Mouse (Mus musculus) MEL (cell line): ENCODE measurements around the gene Cilp. TPM values are rescaled to one million over a fixed set of nuclear protein-coding genes. Genes with fewer than 3 reads are reported as not detected.
A peak's percentile ranks its signal among the peaks of the same experiment; 100 is the strongest.

Experiments
- DNase-seq: peaks from one replicate; pipeline ENCODE4 v3.0.0; 2011; ENCODE audit warnings: low read depth, low spot score
- H3K27ac ChIP-seq: 2 replicates; pipeline ENCODE4 v1.5.1; 2012; ENCODE audit warnings: low read depth, mild to moderate bottlenecking, control low read depth, low read length, moderate library complexity; ENCODE audit not compliant: control insufficient read depth
- H3K27me3 ChIP-seq, 2 experiments: fragments of 150-350 bp in 1 of 2; sonication (generic) in 1 of 2; 2 replicates each; pipeline ENCODE4 v1.6.1; 2012; ENCODE audit warnings: low read length in 2 of 2, mild to moderate bottlenecking in 2 of 2, improper control_type of control experiment in 1 of 2, moderate library complexity in 1 of 2; ENCODE audit not compliant: insufficient read depth in 2 of 2, control insufficient read depth in 1 of 2
- H3K36me3 ChIP-seq, 2 experiments: 2 replicates each; pipeline ENCODE4 v1.6.1; 2012 to 2014; ENCODE audit warnings: low read length in 2 of 2, improper control_type of control experiment in 1 of 2, inconsistent platforms in 1 of 2, mild to moderate bottlenecking in 1 of 2; ENCODE audit not compliant: insufficient read depth in 2 of 2, control insufficient read depth in 1 of 2
- H3K4me1 ChIP-seq, 2 experiments: fragments of 150-350 bp in 1 of 2; sonication (generic) in 1 of 2; 2 replicates each; pipeline ENCODE4 v1.6.1; 2012; ENCODE audit warnings: low read length in 2 of 2, improper control_type of control experiment in 1 of 2, mild to moderate bottlenecking in 1 of 2; ENCODE audit not compliant: insufficient read depth in 2 of 2, control insufficient read depth in 1 of 2
- H3K4me3 ChIP-seq, 2 experiments: fragments of 150-350 bp in 1 of 2; sonication (generic) in 1 of 2; 2 replicates each; pipeline ENCODE4 v1.5.1; 2012; ENCODE audit warnings: low read depth in 2 of 2, low read length in 2 of 2, mild to moderate bottlenecking in 2 of 2, moderate library complexity in 2 of 2, control low read depth in 1 of 2, improper control_type of control experiment in 1 of 2; ENCODE audit not compliant: control insufficient read depth in 1 of 2, insufficient read depth in 1 of 2
- H3K79me2 ChIP-seq: 2 replicates; pipeline ENCODE4 v1.6.1; 2012; ENCODE audit warnings: mild to moderate bottlenecking, low read length, moderate library complexity; ENCODE audit not compliant: control insufficient read depth, poor library complexity, insufficient read depth
- H3K9ac ChIP-seq: 2 replicates; pipeline ENCODE4 v1.6.1; 2012; ENCODE audit warnings: low read depth, mild to moderate bottlenecking, control low read depth, low read length, moderate library complexity; ENCODE audit not compliant: control insufficient read depth, poor library complexity, severe bottlenecking
- H3K9me3 ChIP-seq: fragments of 150-350 bp; sonication (generic); replicated peaks from 2 replicates; pipeline ENCODE4 v1.6.1; 2012; ENCODE audit warnings: mild to moderate bottlenecking, low read length, improper control_type of control experiment, moderate library complexity; ENCODE audit not compliant: insufficient read depth
- CTCF ChIP-seq, 3 experiments: IDR thresholded peaks in 2 of 3; conservative IDR thresholded peaks in 1 of 3; 2 replicates each; pipeline ENCODE4 v1.5.1; 2011 to 2012; ENCODE audit warnings: low read length in 3 of 3, low read depth in 2 of 3, mild to moderate bottlenecking in 2 of 3, improper control_type of control experiment in 1 of 3, inconsistent platforms in 1 of 3, mixed read lengths in 1 of 3, moderate library complexity in 1 of 3; ENCODE audit not compliant: control insufficient read depth in 1 of 3, insufficient read depth in 1 of 3, poor library complexity in 1 of 3, severe bottlenecking in 1 of 3
- E2F4 ChIP-seq: IDR thresholded peaks from 2 replicates; pipeline ENCODE4 v1.6.1; 2011; ENCODE audit warnings: low read depth, low read length, improper control_type of control experiment, borderline replicate concordance
- GABPA ChIP-seq: IDR thresholded peaks from 2 replicates; pipeline ENCODE4 v1.6.1; 2012; ENCODE audit warnings: low read depth, mild to moderate bottlenecking, inconsistent platforms, low read length, improper control_type of control experiment, moderate library complexity
- GATA1 ChIP-seq: IDR thresholded peaks from 2 replicates; pipeline ENCODE4 v1.6.1; 2011; ENCODE audit warnings: low read depth, low read length, improper control_type of control experiment
- MAFK ChIP-seq: IDR thresholded peaks from 2 replicates; pipeline ENCODE4 v1.6.1; 2011; ENCODE audit warnings: low read depth, mild to moderate bottlenecking, low read length, improper control_type of control experiment, borderline replicate concordance
- MEF2A ChIP-seq: IDR thresholded peaks from 2 replicates; pipeline ENCODE4 v1.6.1; 2014; ENCODE audit warnings: low read depth, mild to moderate bottlenecking, inconsistent platforms, low read length, improper control_type of control experiment; ENCODE audit not compliant: poor library complexity, insufficient replicate concordance, severe bottlenecking; ENCODE audit errors: extremely low read depth
- MYC ChIP-seq: IDR thresholded peaks from 2 replicates; pipeline ENCODE4 v1.6.1; 2011; ENCODE audit warnings: low read depth, mild to moderate bottlenecking, low read length, improper control_type of control experiment, moderate library complexity
- NRF1 ChIP-seq: IDR thresholded peaks from 2 replicates; pipeline ENCODE4 v1.6.1; 2014; ENCODE audit warnings: low read depth, mild to moderate bottlenecking, inconsistent platforms, low read length, improper control_type of control experiment, moderate library complexity; ENCODE audit not compliant: poor library complexity, insufficient read depth, severe bottlenecking
- RAD21 ChIP-seq: IDR thresholded peaks from 2 replicates; pipeline ENCODE4 v1.6.1; 2011; ENCODE audit warnings: mild to moderate bottlenecking, low read depth, low read length, improper control_type of control experiment
- SMC3 ChIP-seq: IDR thresholded peaks from 2 replicates; pipeline ENCODE4 v1.6.1; 2011; ENCODE audit warnings: low read depth, low read length, improper control_type of control experiment
- TAL1 ChIP-seq: IDR thresholded peaks from 2 replicates; pipeline ENCODE4 v1.6.1; 2012; ENCODE audit warnings: mild to moderate bottlenecking, inconsistent platforms, low read length, moderate library complexity, mixed read lengths
- TBP ChIP-seq: IDR thresholded peaks from 2 replicates; pipeline ENCODE4 v1.8.0; 2011; ENCODE audit warnings: low read depth, low read length, improper control_type of control experiment
- TCF12 ChIP-seq: IDR thresholded peaks from 2 replicates; pipeline ENCODE4 v1.6.1; 2014; ENCODE audit warnings: low read depth, mild to moderate bottlenecking, inconsistent platforms, low read length, improper control_type of control experiment, moderate library complexity
- ZC3H11A ChIP-seq: IDR thresholded peaks from 2 replicates; pipeline ENCODE4 v1.6.1; 2012; ENCODE audit warnings: low read depth, mild to moderate bottlenecking, inconsistent platforms, low read length, improper control_type of control experiment
- ZKSCAN1 ChIP-seq: IDR thresholded peaks from 2 replicates; pipeline ENCODE4 v1.6.1; 2012; ENCODE audit warnings: low read depth, mild to moderate bottlenecking, inconsistent platforms, low read length, improper control_type of control experiment, moderate library complexity
- polyA plus RNA-seq, 2 experiments: library from polyadenylated mRNA; stranded (reverse) in 1 of 2; unstranded in 1 of 2; fragments of >175 nt in 1 of 2; fragments of >200 nt in 1 of 2; gene quantifications; 2 replicates each; pipeline versions ENCODE4 v1.2.1 to v1.2.4; 2012; ENCODE audit warnings: low replicate concordance in 2 of 2, low read depth in 1 of 2; ENCODE audit not compliant: insufficient read length in 2 of 2, insufficient read depth in 1 of 2, missing spikeins in 1 of 2
- total RNA-seq: library from RNA; depleted of rRNA; stranded (reverse); fragments of 300-350 nt; gene quantifications from 2 replicates; pipeline ENCODE4 v1.2.3, GENCODE M21; 2012

The Cilp gene
- total and polyA plus RNA-seq, 3 experiments = 0.01 TPM; not detected in 2

GRCm38 (mm10) chr9:65312669-65313357 is 47.8 kb downstream of the Cilp start:
- no peak overlapping the region for H3K27ac ChIP-seq
- DNase-seq = no peak
- H3K9me3 ChIP-seq = no peaks in the 10 kb centered on the region
- TF ChIP-seq CTCF (IDR thresholded peaks at IDR 0.05 in 2 of 3, conservative IDR thresholded peaks at IDR 0.05 in 1 of 3; ENCODE audit: control insufficient read depth in 1 of 3, insufficient read depth in 1 of 3, low read depth in 2 of 3, low read length in 3 of 3, poor library complexity in 1 of 3, severe bottlenecking in 1 of 3) (no peak), MYC (no peak), E2F4 (no peak)
- H3K27me3 ChIP-seq = no peaks in the 10 kb centered on the region
- no peaks in the 10 kb centered on the region; a peak in 1 of 4 replicates for H3K4me1 ChIP-seq
- H3K9ac ChIP-seq = no peak overlapping the region
- H3K4me3 ChIP-seq = no peak overlapping the region
- peaks cover 2 to 18% of the 10 kb centered on the region in 2 experiments; a peak in 3 of 4 replicates for H3K36me3 ChIP-seq
- no peaks in the 10 kb centered on the region for H3K79me2 ChIP-seq

- Histone ChIP-seq H3K4me1 (no peaks in the 10 kb centered on the region; a peak in 1 of 4 replicates), H3K4me3 (no peak overlapping the region), H3K27me3 (no peaks in the 10 kb centered on the region), H3K9me3 (no peaks in the 10 kb centered on the region), H3K9ac (no peak overlapping the region), H3K79me2 (no peaks in the 10 kb centered on the region), H3K27ac (no peak overlapping the region), H3K36me3 (peaks cover 2 to 14% of the 10 kb centered on the region in 2 experiments; a peak in 3 of 4 replicates)
- DNase-seq = peak; percentile 59
- no peak for TF ChIP-seq GABPA
- no peak for TF ChIP-seq ZC3H11A
- no peak for TF ChIP-seq ZKSCAN1
- 0 out of 2 replicates have a peak, but pooled peaks have one; percentile 28 for TF ChIP-seq TBP
- peak; percentile 64 for TF ChIP-seq GATA1
- no peak for TF ChIP-seq RAD21
Observed at GRCm38 (mm10) chr9:65313846-65314245, 48.9 kb downstream of the Cilp start.

- Histone ChIP-seq H3K27me3 (no peaks in the 10 kb centered on the region), H3K79me2 (no peaks in the 10 kb centered on the region), H3K4me3 (no peak overlapping the region), H3K9me3 (no peaks in the 10 kb centered on the region), H3K9ac (no peak overlapping the region), H3K36me3 (peaks cover 4 to 37% of the 10 kb centered on the region in 2 experiments), H3K4me1 (peaks cover 0 to 3% of the 10 kb centered on the region in 2 experiments; a peak in 2 of 4 replicates), H3K27ac (no peak overlapping the region)
- no peak for DNase-seq
- TF ChIP-seq MEF2A (no peak), SMC3 (no peak), NRF1 (no peak), TBP (no peak), GATA1 (no peak), MAFK (no peak), TAL1 (no peak), TCF12 (no peak)
Observed at GRCm38 (mm10) chr9:65322255-65322900, 57.4 kb downstream of the Cilp start.
